Mouse (Mus musculus): ENCODE results near the gene Has1.
"Not testable (repeated sequence)": the region's sequence is repeated elsewhere in the genome, so short reads cannot be mapped to it uniquely, and the experiment has no call there.

Has1 gene

DNA sequence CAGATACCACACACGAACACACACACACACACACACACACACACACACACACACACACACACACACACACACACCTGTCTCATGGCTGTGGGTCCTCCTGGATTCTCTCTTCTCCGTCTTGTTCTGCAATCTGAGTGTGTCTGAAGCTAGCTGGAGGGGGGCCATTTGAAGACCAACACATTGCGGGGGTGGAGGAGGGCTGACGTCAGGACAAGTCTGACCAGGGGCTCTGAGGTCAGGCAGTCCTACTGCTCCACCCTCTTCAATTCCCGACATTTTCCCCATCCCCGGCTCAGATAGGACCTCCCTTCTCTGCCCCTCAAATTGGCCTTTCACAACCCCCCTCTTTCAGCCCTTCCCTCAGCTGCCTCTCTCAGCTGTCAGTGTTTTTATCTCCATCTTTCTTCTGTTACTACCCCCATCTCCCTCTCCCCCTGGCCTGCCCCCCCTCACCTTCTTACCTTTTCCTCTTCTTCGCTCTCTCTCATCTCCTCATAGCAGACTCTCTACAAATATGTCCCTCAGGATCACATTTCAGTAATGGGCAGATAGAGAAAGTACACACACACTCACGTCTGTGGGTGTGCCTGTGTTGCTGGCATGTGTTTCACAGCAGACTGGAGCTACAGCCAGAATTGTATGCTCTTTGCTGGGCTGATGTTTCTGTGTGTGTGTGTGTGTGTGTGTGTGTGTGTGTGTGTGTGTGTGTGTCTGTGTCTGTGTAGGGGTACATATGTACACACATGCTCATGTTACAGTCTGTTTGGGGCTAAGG, at the start of gene Has1:
Has1 (minus strand) TSS at position 142 of the 775 bp plus-strand sequence.
- no peak for DNase-seq

DNA sequence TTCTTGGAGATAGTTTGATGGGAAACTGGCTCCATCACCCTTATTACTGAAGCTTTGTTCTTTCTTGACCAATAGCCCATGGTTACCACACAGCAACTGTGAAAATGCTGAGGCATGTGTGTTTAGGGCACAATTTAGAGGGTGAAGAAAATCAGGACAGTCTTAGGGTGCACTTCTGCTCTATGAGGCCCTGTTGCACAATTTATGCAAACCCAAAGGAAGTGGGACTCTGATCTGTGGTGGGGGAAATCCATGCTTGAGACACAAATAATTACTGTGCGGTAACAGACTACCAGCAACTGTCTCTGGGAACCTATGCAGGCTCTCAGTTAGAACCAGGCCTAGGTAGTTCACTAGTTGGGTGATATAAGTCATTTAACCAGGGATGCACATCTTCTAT, 45.8 kb upstream of the Has1 start:
- DNase-seq: no peak

DNA sequence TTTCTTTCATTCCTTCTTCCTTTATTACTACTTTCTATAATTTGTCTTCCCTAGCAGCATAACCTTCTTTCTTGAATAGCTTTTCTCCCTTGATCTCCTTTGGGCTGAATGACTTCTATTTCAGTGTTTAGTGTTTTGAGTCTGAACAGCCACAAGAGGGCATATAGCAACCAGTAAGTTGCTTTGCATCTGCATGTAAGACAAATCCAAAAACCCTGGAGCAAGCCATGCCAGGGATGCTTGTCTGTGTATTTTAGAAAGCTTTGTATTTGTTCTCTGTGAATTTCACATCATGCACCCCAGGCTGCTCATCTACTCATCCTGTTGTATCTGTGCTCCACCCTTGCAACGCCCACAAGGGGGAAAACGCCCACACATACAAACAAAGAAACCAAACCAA, 44.3 kb upstream of the Has1 start:
- DNase-seq: no peak

DNA sequence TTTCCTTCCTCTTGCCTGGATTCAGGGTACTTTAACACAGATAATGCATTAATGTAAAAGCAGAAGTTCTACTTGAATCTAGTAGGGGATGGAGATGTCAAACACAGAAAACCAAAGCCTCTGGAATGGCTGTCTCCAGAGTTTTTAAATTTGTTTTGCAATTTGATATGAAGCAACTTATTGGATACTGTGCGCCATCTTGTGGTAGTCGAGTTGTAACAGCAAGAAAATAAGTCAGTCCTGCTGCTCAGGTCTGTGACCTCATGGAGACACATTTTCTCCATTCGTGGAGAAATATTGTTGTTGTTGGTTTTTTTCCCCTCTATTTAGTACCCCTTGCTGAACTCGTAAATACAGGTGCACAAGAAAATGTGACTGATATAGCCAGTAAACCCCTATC, 41.0 kb upstream of the Has1 start:
- peak; percentile 37 for DNase-seq

DNA sequence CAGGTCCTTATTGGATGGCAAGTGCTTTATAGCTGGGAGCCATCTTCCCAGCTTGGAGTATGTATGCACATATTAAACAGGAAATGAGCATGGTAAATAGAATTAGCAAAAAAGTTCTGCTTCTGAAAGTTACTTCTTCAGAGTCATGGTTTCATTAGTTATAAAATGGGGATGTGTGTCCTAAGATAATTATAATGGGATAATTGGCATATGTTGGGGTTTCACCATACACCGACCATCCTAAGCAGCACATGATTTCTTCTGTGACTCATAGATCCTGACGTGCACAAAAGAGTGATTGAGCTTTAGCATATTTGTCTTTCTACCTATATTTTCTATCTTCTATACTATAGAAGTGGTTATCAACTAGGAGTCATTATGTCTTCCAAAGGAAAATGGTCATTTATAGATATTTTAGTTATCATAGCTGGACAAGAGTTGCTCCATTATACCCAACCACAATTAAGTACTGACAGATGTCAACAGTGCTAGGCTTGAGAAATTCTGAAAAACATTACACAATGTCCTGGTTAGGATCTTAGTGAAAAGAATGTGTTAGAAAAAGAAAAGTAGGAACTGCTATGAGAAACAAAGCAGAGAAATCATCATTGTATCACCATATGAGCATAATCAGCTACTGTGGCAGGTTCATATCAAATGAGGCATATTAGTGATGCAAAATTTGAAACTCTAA, 34.9 kb upstream of the Has1 start:
- no peak for DNase-seq

DNA sequence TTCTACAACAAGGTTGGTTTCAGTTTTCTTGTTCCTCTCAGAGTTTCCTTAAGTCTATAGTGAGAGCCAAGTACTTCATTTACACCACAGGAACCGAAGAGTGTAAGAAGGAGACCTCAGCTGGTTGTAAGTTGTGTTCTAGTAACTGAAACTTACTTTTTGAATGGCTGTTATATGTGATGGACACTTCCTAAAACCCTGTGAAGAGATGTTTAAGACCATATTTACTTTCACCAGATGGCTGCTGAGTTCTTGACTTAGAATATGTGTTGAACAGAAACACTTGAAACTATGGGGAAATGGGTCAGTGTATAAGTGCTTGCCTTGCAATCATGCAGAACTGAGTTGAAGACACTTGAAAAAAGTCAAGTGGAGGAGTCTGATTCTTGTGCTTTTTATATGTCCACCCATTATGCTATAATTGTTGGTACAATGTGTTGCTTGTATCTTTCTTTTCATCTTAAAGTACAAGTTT, 32.8 kb upstream of the Has1 start, which contains the start of the genes Fpr2 and Fpr3:
Fpr2 (plus strand) TSS at position 51 of the 475 bp plus-strand sequence.
Fpr3 (plus strand) TSS at position 79 of the 475 bp plus-strand sequence.
- DNase-seq: no peak

DNA sequence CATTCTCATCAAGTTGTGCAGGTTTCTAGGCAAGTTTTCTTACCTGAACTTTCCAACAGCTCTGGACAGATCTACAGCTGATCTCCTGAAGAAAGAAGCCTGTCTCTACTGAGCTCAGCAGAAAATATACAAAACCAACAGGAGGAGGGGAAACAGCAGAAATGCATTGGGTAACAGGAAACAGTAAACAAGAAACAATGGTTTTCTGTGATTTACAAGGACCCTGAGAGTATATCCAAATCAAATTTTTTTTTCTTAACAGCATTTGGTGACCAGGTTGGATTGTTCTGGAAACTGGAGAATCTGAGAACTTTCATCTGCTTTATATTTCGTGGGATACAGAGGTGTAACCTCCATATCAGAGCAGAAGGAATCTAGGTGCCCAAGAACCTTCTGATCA, 28.8 kb upstream of the Has1 start, which contains the start of gene Fpr1:
Fpr1 (minus strand) TSS at position 101 of the 400 bp plus-strand sequence.
- DNase-seq: no peak

DNA sequence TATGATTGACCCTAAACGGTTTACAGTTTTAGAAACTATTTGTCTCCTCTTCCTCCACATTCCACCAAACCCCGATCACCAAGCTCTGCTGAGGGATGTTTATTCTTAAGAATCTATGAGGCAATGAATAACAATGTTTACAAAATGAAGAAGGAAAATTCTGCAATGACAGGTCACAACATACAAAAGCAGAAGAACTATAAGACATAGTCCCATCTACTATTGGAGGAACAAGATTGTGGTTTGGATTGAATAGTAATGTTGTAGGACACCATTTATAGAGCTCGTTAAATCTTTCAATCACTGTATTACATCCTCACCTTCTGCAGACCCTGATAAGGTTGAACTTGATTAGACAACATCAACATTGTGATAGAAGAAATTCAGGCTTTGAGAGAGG, 27.7 kb upstream of the Has1 start:
- DNase-seq: no peak

DNA sequence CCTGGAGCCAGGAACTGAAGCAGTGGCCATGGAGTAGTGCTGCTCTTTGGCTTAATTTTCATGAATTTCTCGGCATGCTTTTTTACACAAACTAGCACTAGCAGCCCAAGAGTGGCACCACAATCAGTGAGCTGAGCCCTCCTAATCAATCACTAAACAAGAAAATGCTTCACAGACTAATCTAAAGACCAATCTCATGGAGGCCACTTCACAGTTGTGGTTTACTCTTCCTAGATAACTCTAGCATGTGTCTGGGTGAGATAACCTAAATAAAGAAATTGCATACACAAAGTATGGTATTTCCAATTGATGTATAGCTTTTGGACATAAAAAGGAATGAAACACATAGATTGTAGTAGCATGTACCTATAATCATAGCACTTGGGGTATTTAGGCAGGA, 24.3 kb upstream of the Has1 start:
- no peak for DNase-seq

DNA sequence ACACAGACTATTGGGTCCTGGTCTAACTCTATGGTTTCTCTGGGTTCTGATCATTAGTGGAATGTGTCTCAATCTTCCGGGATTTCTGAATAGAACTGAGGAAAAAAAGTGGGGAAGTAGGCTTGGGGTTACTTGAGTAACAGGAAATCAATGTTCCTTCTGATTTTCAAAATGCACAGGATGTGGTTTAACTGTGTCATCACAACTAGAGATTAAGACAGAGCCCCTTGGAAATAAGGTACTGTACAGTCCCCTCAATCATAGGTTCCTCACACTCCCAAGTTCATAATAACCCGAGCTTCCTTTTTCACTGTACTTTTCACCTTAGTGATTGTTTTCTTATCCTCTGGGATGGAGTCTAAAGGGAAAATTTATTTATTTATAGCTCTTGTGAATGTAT, 16.7 kb upstream of the Has1 start:
- DNase-seq: no peak

DNA sequence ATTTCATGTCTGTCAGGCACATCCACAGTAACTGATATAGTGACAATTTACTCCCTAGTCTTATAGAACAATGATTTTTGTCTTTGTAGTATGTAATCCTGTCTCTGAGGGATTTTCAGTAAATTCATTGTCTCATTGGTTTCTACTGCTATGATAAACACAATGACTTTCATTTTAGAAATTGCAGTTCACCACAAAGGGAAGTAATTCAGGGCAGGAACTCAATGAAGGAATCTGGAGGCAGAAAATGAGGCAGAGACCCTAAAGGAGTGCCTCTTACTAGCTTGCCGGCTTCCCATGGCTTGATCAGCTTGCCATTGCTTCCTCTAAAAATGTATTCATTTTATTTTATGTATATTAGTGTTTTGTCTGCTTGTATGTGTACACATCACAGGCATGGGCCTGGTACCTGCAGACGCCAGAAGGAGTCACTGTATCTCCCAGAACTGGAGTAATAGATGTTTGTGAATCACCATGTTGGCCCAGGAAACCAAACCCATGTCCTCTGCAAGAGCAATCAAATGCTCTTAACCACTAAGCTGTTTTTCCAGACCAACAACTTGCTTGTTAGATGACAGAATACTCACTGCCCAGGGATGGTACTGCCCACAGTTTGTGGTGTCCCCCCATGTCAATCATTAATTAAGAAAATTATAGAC, 16.0 kb upstream of the Has1 start:
- no peak for DNase-seq

DNA sequence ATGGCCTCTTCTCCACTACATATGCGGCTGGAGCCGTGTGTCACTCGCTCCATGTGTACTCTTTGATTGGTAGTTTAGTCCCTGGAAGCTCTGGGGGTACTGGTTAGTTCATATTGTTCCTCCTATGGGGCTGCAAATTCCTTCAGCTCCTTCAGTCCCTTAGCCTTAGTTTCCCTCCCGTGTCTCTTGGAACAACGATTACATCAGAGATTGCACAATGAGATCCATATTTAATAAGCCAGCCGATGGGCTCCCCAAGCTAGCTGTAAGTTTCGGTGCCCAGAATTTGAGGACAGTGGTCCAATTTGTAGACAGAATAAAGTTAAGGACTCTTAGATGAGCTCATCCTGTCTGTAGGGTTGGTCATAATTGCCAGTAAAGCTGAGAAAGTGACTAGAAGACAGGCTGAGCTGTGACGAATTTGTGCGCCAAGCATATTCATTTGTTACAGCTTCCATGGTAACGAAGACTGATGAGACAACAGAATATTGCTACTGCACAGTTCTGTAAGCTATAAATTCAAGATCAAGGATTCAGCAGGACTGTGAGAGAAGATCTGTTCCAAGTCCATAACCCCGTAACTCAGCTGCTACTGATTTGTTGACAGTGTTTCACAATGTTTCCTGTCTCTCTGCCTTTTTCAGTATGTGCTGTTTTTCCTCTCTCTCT, 11.9 kb upstream of the Has1 start:
- DNase-seq: no peak

DNA sequence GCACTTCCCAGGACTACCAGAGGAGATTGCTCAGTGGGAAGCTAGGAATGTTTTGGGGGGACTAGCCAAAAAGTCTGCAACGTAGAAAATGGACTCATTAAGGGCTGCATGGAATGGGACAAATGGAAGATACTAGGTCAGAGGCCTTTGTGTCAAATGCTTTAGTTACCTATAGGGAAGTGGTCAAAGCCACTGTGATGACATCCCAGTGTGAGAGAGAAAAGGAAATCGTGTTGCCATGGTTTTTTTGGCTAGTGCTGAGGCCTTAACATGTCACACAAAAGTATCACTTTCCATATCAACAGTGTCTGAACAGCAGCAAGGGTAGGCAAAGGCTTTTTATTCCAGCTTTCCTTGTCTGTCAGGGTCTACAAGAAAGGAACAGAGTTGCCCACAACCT, 10.2 kb upstream of the Has1 start:
- no peak for DNase-seq

DNA sequence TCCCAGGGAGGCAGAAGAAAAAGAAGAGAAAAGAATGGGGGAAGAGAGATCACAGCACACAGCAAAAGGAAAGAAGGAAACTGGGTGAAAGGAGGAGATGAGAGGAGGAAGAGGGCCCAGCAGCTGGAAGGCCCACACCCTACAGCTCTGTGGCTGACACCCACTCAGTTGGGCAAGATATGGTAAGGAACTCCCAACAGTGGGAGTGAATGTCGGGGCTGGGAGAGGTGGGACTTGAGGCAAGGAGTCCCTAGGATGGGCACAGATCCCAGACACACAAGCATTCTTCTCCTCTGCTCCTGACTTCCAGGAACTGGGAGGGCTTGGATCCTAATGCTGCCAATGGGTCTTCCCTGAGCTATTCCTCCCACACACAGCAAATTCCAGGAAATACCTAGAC, 7.4 kb upstream of the Has1 start:
- DNase-seq: no peak

DNA sequence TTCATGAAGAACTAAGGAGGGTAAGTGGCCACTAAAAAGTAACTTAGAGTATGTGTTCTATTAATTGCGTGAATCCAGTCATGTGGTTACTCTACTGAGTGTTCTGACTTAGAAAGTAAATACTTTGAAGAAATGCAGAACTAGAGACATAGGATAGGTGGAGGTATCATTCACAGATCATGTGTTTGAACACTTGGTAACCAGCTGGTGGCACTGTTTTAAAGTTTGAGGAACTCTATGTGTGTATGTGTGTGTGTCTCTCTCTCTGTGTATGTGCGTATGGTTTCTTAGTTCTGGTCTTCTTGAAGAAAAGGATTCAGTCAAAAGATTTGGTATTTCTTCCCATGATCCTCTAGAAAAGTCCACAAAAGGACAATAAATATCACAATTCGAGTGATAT, 5.1 kb upstream of the Has1 start:
- DNase-seq: no peak

DNA sequence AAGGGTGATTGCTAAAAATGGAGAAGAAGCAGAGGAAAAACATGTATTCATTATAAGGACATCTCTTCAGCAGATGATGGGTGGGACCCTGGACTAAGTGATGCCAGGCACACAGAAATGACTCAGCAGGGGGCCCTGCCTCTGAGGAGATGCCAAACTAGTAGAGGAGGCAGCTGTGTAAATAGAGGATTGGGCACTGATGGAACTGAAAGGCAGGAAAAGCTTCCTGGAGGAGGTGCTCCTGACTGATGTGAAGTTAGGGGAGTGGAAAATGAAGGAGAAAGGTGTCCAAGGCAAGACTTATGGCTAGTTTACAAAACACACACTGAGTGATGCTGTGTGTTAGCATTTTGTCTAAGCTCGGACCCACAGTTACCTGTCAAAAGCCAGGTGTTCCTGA, 2.4 kb upstream of the Has1 start:
- no peak for DNase-seq

DNA sequence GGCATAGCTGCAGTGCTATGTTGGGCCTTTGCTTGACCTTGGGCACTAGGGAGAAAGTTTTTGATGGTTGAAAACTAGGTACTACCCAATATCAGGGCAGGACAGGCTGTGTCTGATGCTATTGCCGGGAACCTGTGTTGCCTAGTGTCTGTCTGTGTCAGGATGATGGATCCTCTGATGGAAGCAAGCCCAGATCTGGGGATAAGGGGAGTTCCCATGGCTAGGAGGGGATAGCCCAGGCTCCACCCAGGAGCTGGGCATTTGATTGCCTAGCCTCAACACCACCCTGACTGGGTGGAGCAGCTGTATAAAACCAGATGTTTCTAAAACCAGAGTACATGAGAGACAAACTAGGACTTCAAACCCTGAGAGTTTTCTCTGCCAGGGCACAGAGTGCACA, 1.6 kb upstream of the Has1 start:
- no peak for DNase-seq

DNA sequence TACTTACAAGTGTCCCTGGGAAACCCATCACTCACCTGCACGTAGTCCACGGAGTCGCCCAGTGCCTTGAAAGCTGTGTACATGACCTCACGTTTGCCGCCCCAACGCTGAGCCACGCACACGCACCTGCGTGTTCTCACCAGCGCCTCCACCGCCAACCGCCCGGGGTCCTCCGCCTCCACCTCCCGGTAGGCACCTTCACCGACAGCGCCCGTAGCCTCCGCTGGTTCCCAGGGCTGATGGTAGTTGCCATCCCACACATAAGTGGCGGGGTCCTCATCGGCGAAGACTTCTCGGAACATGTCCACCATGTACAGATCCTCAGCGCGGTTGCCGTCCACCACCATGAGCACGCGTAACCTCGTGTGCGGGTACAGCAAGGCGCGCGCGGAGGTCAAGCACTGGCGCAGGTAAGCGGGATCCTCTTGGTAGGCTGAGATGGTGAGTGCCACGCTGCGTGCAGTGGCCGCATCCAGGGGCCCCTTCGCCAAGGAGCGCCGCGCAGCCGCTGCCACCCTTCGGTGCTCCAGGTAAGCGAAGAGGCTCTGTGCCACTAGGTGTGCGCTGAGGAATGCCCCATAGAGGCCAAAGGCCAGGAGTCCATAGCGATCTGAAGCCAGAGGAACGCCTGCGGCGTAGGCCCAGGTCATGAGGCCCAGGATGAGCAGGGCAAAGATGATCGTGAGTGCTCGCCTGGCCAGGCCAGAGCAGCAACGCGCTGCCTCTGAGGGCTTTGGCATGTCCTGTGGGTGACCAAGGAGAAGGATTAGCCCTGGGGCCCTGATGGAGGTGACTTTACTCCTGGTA, 4.9 kb downstream of the Has1 start:
- no peak for DNase-seq

DNA sequence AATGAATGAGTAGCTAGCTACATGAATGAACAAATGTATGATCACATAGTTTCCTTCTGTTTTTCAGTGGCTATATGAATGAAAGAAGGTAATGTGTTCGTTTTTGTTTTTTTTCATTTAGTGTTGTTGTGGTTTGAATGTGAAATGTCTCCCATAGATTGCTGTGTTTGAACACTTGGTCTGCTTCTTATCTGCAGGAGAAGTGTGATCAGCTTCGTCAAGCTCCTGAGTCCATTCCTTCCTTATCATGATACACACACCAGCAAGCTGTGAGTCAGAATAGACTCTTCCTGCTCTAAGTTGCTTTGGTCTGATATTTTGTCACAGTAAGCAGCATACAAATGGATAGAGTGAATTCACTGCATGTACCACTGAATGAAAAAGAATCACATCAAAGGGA, 6.0 kb downstream of the Has1 start:
- no peak for DNase-seq

DNA sequence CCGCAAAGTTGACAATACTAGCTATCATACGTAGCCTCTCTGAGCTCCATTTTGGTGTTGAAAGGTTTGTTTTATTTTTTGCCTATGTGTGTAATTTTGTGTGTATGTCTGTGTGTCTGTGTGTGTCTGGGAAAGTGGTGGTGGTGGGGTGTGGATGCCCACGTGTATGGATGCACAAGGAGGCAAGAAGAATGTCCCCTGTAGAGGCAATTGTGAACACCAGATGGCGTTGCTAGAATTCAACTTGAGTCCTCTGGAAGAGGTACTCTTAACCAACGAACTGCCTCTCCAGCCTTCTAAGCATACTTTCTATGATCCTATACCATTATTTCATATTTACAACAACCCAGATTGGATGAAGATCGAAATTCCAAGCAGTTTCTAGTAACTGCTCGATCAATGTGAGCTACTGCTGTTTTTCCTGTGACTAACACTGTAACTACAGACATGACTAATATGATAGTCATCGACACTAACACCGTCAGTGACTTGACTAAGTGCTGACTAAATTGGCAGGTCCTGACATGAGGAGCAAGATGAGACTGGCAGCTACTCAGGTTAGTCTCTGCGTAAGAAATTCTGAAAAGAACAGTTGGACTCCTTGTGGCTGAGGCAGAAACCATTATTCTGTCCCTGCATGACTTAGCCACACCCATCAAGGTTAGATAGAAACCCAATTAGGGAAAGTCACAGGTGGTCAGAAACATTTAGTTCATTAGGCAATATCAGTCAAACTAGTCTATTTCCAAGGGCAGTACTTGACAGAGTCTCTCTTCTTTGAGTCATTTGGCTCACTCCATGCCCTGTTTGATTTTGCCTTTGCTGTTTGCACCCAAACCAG, 9.6 kb downstream of the Has1 start:
- no peak for DNase-seq

DNA sequence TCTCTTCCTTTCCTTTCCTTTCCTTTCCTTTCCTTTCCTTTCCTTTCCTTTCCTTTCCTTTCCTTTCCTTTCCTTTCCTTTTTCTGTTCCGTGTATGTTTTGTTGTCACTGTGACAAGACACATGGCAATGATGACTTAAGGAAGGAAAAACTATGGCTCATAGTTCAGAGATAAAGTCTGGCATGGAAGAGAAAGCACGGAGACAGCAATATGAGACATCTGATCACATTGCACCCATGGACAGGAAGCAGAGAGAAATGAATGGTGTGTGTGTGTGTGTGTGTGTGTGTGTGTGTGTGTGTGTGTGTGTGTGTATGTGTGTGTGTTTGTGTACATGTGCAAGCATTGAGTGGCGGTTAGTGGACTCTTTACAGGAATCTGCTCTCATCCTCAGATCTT, 10.4 kb downstream of the Has1 start:
- DNase-seq: not testable (repeated sequence)

Measured in cerebellum, adult 9-11 months (tissue).